Mouse (Mus musculus) thymus, postnatal 14 days (tissue): ENCODE results near the gene Dpp6.

Source experiments
- DNase-seq: peaks from one replicate; pipeline ENCODE4 v3.0.0; 2021

Gene Dpp6

GRCm38 (mm10) chr5:27587970-27588758 lies 771.2 kb downstream of the Dpp6 start:
- DNase-seq, result no peak

DNA sequence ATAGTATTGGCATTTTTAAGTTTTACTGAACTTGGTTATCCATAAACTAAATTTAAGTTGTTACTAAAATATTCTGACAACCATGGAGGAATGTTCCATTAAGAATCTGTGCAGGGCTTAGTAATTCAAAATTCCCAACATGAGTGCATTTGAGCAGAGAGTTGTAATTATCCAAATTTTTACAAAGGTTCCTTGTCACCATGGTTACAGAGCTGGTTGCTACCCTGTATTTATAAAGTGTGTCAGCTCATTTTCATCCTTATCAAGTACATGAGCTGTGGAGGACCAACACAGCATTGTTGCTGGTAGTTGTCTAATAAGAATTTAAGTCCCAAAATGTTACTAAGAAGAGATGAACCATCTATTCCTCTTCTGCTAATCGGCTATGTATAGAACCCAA lies 787.1 kb downstream of the Dpp6 start:
- no peak for DNase-seq

DNA sequence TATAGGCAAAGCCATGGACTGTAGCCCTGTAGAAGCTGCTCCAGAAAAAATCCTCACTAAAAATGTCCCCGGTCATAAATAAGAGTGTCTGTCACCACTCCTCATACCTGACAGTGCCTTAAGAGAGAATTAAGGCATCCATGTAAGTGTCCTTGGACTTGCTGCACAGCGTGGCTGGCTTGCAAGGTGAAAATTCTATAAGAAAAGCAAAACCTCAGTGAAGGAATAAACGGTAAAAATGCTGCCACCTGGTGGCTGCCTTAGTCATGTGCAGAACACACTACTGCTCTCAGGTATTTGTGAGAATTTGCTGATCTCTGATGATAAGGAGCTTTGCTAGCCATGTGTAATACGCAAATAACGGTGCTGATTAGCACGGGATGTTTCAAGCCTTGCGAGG lies 798.8 kb downstream of the Dpp6 start:
- peak; percentile 13 for DNase-seq

- DNase-seq, result no peak
These were observed 804.8 kb downstream of the Dpp6 start for GRCm38 (mm10) chr5:27621811-27622210.

GRCm38 (mm10) chr5:27623876-27624275 lies 806.9 kb downstream of the Dpp6 start:
- no peak for DNase-seq

GRCm38 (mm10) chr5:27632151-27632550 lies 815.1 kb downstream of the Dpp6 start:
- DNase-seq, result no peak

DNA sequence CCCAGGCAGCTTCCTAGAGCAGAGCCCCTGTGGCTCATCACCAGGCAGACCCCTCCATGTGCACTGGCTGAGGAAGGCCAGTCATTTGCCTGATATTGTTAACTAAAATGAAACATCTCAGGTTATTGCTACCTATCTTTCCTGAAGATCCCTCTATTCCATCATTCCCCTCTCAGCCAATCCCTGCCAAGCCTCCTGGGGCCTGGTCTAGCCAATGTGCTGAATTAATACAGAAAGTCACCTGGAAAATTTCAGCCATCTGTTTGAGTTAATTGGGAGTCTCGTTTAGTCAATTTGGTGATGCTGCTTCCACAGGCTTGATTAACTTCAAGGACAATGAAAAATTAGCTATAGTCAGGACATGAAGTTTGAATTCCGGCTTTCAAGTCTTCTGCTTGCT lies 818.9 kb downstream of the Dpp6 start:
- no peak for DNase-seq

DNA sequence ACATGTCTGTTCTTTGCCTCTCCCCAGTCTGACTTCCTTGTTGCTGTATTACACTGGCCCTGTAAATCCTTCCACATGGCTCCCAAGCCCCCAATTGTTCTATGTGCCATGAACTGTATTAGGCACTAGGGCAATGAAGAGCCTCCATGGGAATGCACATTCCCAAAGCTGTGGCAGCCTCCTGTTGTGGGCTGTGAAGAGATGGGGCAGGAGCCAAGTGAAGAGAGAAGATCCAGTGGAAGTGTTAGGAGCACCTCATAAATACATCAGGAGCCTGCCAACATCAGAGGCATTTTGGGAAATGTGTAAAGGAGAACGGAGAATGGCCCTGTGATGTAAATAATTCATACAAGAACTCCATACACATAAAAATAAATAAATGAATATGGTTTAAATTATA lies 824.9 kb downstream of the Dpp6 start:
- DNase-seq, result no peak

GRCm38 (mm10) chr5:27651879-27652814 lies 835.1 kb downstream of the Dpp6 start:
- peak; percentile 17 for DNase-seq

GRCm38 (mm10) chr5:27656101-27656500 lies 839.1 kb downstream of the Dpp6 start:
- no peak for DNase-seq

- DNase-seq, result no peak
These were observed 840.7 kb downstream of the Dpp6 start for GRCm38 (mm10) chr5:27657672-27658071.

- no peak for DNase-seq
These were observed 841.2 kb downstream of the Dpp6 start for GRCm38 (mm10) chr5:27658165-27658564.

GRCm38 (mm10) chr5:27658569-27658968 lies 841.6 kb downstream of the Dpp6 start:
- no peak for DNase-seq

DNA sequence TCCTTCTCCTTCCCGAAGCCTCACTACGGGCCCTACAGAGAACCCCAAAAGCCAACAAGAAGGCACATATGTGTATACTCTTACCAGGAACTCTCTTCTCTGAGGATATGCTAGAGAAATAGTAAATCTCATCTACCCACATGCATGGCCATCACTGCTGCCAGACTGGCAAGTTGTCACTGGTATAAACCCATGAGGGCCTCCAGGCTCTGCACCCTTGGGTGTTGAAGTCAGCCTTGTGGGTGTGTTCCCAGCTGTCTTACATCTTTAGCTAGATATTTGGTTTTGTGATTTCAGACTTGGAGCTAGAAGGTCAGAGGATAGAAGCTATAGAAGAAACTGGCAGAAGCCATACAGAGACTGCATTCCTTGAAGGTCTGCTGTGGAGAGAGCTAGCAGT lies 842.0 kb downstream of the Dpp6 start:
- no peak for DNase-seq

GRCm38 (mm10) chr5:27659781-27660180 lies 842.8 kb downstream of the Dpp6 start:
- DNase-seq, result no peak

DNA sequence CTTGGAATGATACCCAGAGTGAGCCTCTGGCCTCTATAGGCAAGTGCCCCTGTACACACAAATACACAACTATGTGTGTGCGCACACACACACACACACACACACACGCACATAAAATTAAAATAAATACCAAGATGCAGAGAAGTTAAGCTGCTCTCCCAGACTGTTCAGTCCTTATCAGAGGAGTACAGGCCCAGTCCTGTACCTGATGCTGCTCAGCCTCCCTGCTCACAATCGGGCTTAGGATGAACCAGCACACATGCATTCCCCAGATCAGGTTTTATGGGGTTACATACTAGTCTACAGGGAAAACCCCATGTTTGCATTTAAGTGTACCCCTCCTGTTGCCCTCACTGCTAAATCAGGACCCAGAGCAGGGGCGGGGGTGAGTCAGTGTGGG lies 847.1 kb downstream of the Dpp6 start:
- DNase-seq, result no peak

GRCm38 (mm10) chr5:27671487-27671886 lies 854.5 kb downstream of the Dpp6 start:
- DNase-seq, result no peak

DNA sequence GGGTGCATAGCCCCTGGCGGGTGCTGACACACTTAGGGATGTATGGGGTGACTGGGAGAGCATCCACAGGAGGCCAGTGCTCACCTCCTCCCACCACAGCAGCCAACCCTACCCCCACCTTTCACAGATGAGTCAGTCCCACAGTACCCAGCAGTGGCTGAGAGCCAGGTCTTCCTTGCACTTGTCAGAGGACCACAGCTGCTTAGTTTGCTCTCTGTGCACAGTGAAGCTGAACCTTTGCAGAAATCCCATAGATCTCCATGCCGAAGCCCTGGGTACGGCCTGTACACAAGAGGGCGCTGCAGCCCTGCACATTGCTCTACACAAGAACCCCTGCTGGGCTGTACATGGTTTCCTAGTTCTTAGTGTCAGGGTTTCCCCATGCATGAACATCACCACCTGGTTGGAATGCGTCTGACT lies 860.3 kb downstream of the Dpp6 start:
- no peak for DNase-seq

DNA sequence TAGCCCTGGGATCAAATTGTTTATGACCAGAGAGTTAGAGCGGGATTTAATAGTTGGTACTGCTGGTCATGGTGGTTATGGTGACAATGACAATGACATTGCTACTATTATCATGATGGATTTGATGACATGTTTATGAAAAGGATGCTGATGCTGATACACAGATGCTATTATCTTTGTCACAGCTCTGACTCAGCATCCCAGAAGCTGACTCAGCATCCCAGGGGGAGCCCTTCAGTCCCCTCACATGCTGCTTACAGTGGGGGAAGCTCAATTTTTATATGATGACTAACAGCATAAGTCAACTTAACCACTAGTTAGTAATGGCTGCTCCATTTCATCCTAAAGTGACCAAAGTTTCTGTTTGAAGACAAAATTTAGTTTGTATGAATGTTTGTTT lies 862.1 kb downstream of the Dpp6 start:
- no peak for DNase-seq

- peak; percentile 6 for DNase-seq
These were observed 863.5 kb downstream of the Dpp6 start for GRCm38 (mm10) chr5:27680476-27680875.

- no peak for DNase-seq
These were observed 868.2 kb downstream of the Dpp6 start for GRCm38 (mm10) chr5:27685162-27685561.

GRCm38 (mm10) chr5:27685923-27686322 lies 868.9 kb downstream of the Dpp6 start:
- DNase-seq, result no peak

GRCm38 (mm10) chr5:27687311-27687710 lies 870.3 kb downstream of the Dpp6 start:
- DNase-seq, result no peak

DNA sequence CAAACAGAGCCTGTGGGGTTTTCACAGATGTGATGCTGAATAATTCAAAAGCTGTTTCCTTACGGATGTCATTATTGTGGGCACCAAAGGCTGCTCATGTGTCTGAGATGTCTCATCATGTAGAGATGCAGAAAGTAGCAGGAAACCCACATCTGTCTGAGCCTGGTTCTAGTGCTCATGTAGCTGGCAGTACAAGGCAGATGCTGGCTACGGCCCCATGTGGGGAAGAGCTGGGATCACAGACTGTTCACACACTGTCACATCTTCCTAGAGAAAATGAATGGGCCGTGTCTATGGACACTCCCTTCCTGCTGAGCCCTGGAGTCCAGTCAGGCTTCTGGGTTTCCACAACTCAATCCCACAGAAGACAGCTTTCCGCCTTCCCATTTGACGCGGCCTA lies 885.5 kb downstream of the Dpp6 start:
- DNase-seq, result no peak
